Mouse (Mus musculus): Measurements from ENCODE around the gene H2afy. TPM values are rescaled to one million over a fixed set of nuclear protein-coding genes. Genes with fewer than 3 reads are reported as not detected.

H2afy gene
- total and polyA plus RNA-seq, 3 experiments: 148 to 162 (median 153) TPM

DNA sequence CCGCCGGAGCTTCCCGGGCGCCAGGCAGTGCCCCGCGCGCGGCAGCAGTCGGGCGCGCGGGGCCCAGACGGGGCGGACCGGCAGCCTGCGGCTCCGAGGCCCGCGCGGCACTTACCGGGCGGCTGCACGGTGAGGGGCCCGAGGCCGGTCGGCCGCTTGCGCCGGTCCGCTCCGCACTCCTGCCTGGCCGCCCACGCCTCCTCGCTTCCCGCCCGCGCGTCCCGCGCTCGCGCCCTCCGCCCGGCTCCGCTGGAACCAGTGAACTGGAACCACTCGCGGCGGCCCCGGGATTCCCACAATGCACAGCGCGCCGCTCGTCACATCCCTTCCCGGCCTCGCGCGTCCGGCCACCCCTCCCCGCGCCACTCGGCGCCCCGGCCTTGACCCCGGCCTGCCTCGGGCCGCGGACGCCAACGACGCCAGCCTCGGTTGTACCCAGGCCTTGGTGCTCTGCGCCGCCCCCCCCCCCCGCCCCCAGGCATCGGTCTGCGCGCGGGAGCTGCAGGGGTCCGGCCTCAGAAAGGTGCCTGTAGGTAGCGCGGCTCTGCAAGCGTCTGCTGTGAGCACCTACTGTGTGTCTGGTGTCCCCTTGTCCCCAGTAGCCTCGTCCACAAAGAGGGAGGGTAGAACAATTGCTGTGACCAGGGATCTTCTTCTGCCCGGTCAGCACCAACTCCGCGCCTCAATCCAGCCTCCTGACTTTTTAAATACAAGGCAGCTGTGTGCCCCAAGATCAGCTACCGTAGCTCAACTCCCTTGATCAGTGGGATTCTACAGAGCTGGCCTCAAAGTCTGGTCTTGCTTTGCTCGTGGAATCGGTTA, 719 bp downstream of the H2afy start (continued):
- TF ChIP-seq EP300 (IDR thresholded peaks at IDR 0.05; ENCODE audit: low read length) (no peak), MXI1 (IDR thresholded peaks at IDR 0.05; ENCODE audit: low read depth, low read length) (peak; percentile 46; the same call in 1 of the 2 replicates), E2F4 (IDR thresholded peaks at IDR 0.05; ENCODE audit: insufficient replicate concordance, low read depth, low read length) (no peak), USF2 (conservative IDR thresholded peaks at IDR 0.05; ENCODE audit: low read depth, low read length) (no peak)

DNA sequence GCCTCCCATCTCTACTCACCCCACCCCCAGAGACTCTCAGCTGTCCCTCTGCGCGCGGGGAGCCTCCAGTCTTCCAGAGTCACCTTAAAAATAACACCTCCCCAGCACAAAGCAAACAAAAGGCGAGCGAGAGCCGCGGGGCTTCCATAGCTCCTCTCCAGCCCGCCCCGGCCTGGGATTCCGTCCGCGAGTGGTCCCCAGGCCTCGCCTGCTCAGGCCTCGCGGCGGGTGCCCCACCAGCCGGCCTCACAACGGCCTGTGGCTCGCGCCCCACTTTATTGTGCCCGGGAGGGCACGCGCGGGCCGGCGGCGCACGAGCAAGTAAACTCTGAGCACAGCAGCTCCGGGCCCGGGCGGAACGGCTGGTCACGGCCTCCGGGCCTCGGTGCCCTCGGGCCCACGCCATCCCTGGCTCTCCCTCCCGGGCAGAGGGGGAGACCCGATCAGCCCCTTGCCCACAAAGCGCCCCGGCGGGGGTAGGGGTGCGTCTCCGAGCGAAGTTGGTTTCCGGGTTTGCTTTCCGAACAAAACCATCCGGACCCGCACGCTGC, 1.5 kb downstream of the H2afy start:
- peak overlapping the region; percentile 78 to 94 (median 79) for H3K4me3 ChIP-seq (replicated peaks in 1 of 3; ENCODE audit: low read depth in 2 of 3, low read length in 2 of 3, poor library complexity in 1 of 3)
- dilution Hi-C loops (cut with MboI; ENCODE audit: extremely low pct_ligation_motif_present, extremely low pct_unique_long_range_greater_than_20kb, low sequenced_read_pairs): no loop called here
- H3K4me1 ChIP-seq (ENCODE audit: control insufficient read depth in 1 of 2, insufficient read depth in 2 of 2): peaks cover 11 to 41% of the 10 kb centered on the region in 2 experiments
- H3K27me3 ChIP-seq (replicated peaks): peaks cover 3% of the 10 kb centered on the region
- peaks cover 39% of the 10 kb centered on the region for H3K79me2 ChIP-seq (replicated peaks; ENCODE audit: control insufficient read depth, extremely low read depth, insufficient read depth, poor library complexity, severe bottlenecking)
- no peak overlapping the region for H3K27ac ChIP-seq (ENCODE audit: insufficient read depth, low read depth)
- H3K9ac ChIP-seq (ENCODE audit: insufficient read depth, low read depth): peak overlapping the region; percentile 97
- peaks cover 6% of the 10 kb centered on the region for H3K9me3 ChIP-seq (replicated peaks; ENCODE audit: low read length)
- in situ Hi-C loops (cut with MboI; ENCODE audit: low pct_ligation_motif_present, low pct_unique_long_range_greater_than_20kb, low sequenced_read_pairs): no loop called here
- H3K4me2 ChIP-seq (ENCODE audit: insufficient read depth, low read depth, poor library complexity, severe bottlenecking): peak overlapping the region; percentile 90
- DNase-seq (ENCODE audit: extremely low read depth): no peak
- TF ChIP-seq GABPA (IDR thresholded peaks at IDR 0.05; ENCODE audit: insufficient replicate concordance, low read depth, low read length) (no peak), EP300 (IDR thresholded peaks at IDR 0.05; ENCODE audit: low read length) (no peak), POLR2A (IDR thresholded peaks at IDR 0.05; ENCODE audit: low read depth, low read length) (no peak), MYC (IDR thresholded peaks at IDR 0.05; ENCODE audit: low read depth, low read length) (no peak), JUND (conservative IDR thresholded peaks at IDR 0.05; ENCODE audit: low read depth, low read length) (no peak), UBTF (IDR thresholded peaks at IDR 0.05; ENCODE audit: low read depth, low read length) (0 out of 2 replicates have a peak, but pooled peaks have one; percentile 17), MAFK (IDR thresholded peaks at IDR 0.05; ENCODE audit: insufficient replicate concordance, low read length) (no peak), RCOR1 (conservative IDR thresholded peaks at IDR 0.05; ENCODE audit: low read depth, low read length) (no peak), MEF2A (IDR thresholded peaks at IDR 0.05; ENCODE audit: borderline replicate concordance, low read depth, low read length) (no peak), JUN (IDR thresholded peaks at IDR 0.05; ENCODE audit: insufficient read depth, low read depth, low read length) (no peak), POLR2AphosphoS2 (IDR thresholded peaks at IDR 0.05; ENCODE audit: low read depth, low read length) (no peak), ZC3H11A (IDR thresholded peaks at IDR 0.05; ENCODE audit: low read depth, low read length) (no peak), BHLHE40 (IDR thresholded peaks at IDR 0.05; ENCODE audit: low read depth, low read length) (peak; percentile 42; the same call in 1 of the 2 replicates), SIN3A (IDR thresholded peaks at IDR 0.05; ENCODE audit: low read length) (peak; percentile 7; the same call in 1 of the 2 replicates), HCFC1 (IDR thresholded peaks at IDR 0.05; ENCODE audit: low read depth, low read length) (0 out of 2 replicates have a peak, but pooled peaks have one; percentile 15), CTCF (conservative IDR thresholded peaks at IDR 0.05 in 1 of 2, IDR thresholded peaks at IDR 0.05 in 1 of 2; ENCODE audit: low read depth in 2 of 2, low read length in 2 of 2) (no peak), MAZ (IDR thresholded peaks at IDR 0.05; ENCODE audit: low read depth, low read length) (no peak), USF2 (conservative IDR thresholded peaks at IDR 0.05; ENCODE audit: low read depth, low read length) (no peak), MAX (IDR thresholded peaks at IDR 0.05; ENCODE audit: low read length) (no peak), TCF12 (IDR thresholded peaks at IDR 0.05; ENCODE audit: low read depth, low read length) (no peak), ELF1 (IDR thresholded peaks at IDR 0.05; ENCODE audit: low read depth, low read length) (peak; percentile 15; the same call in 1 of the 2 replicates), MXI1 (IDR thresholded peaks at IDR 0.05; ENCODE audit: low read depth, low read length) (no peak)
- peaks cover 0 to 30% of the 10 kb centered on the region in 2 experiments for H3K36me3 ChIP-seq (replicated peaks in 1 of 2; ENCODE audit: control insufficient read depth in 1 of 2, insufficient read depth in 1 of 2, low read length in 1 of 2)

Measured in CH12.LX (cell line).